Mouse (Mus musculus) neural tube, embryonic 13.5 days (tissue): ENCODE results near the gene Mcm6. TPM values are rescaled to one million over a fixed set of nuclear protein-coding genes. Genes with fewer than 3 reads are reported as not detected.
A peak's percentile ranks its signal among the peaks of the same experiment; 100 is the strongest.

Source experiments
- ATAC-seq: fragments of 200-750 bp; cut with Nextera tagmentation; 2 replicates; pipeline ENCODE4 v1.8.0; 2017; ENCODE audit warnings: low read depth, mild to moderate bottlenecking, moderate TSS enrichment, moderate library complexity
- H3K27ac ChIP-seq: fragments of 300-500 bp; sonication (generic); replicated peaks from 2 replicates; pipeline ENCODE4 v1.5.1; 2015; ENCODE audit warnings: moderate library complexity, mild to moderate bottlenecking, inconsistent platforms
- H3K27me3 ChIP-seq: fragments of 300-500 bp; sonication (generic); 2 replicates; pipeline ENCODE4 v1.6.1; 2015; ENCODE audit warnings: mild to moderate bottlenecking, inconsistent platforms
- H3K36me3 ChIP-seq: fragments of 300-500 bp; sonication (generic); 2 replicates; pipeline ENCODE4 v1.6.1; 2015; ENCODE audit warnings: mild to moderate bottlenecking, inconsistent platforms
- H3K4me1 ChIP-seq: fragments of 300-500 bp; sonication (generic); replicated peaks from 2 replicates; pipeline ENCODE4 v1.6.1; 2015; ENCODE audit warnings: inconsistent platforms
- H3K4me2 ChIP-seq: fragments of 300-500 bp; sonication (generic); 2 replicates; pipeline ENCODE4 v1.6.1; 2015; ENCODE audit warnings: inconsistent platforms, mild to moderate bottlenecking, moderate library complexity
- H3K4me3 ChIP-seq: fragments of 300-500 bp; sonication (generic); 2 replicates; pipeline ENCODE4 v1.5.1; 2015; ENCODE audit warnings: mild to moderate bottlenecking, inconsistent platforms
- H3K9ac ChIP-seq: fragments of 300-500 bp; sonication (generic); 2 replicates; pipeline ENCODE4 v1.6.1; 2015; ENCODE audit warnings: moderate library complexity, mild to moderate bottlenecking, inconsistent platforms
- H3K9me3 ChIP-seq: fragments of 300-500 bp; sonication (generic); 2 replicates; pipeline ENCODE4 v1.6.1; 2016; ENCODE audit warnings: inconsistent platforms
- WGBS: fragments of 180-500 bp; shearing (Covaris S2); methylation state at CpG from one replicate; pipeline ENCODE4 v1.1.7; 2015; 5-methylcytosine and 5-hydroxymethylcytosine counted together
- polyA plus RNA-seq: library from polyadenylated mRNA; unstranded; fragments of >200 nt; fragmentation: Nextera tagmentation; extraction: Ambion mirVana; gene quantifications from 2 replicates; pipeline ENCODE4 v1.2.1, GENCODE M21; 2015

Gene Mcm6
- 66.4 and 74.4 TPM in 2 replicates for polyA plus RNA-seq

GRCm38 (mm10) chr1:128359554-128360376 lies at the start of gene Mcm6:
Gene Mcm6, minus strand, starts transcription at chr1:128359664.
- Histone ChIP-seq H3K9me3 (no peaks in the 10 kb centered on the region), H3K36me3 (peaks cover 28% of the 10 kb centered on the region), H3K27me3 (no peaks in the 10 kb centered on the region), H3K27ac (peak within 1 kb of the TSS; percentile 81), H3K4me1 (peaks cover 28% of the 10 kb centered on the region), H3K4me2 (peak within 1 kb of the TSS; percentile 80), H3K9ac (peak within 1 kb of the TSS; percentile 79), H3K4me3 (peak within 1 kb of the TSS; percentile 87)
- WGBS: 2% methylated on average over 38 of the region's 38 CpGs
- ATAC-seq: peak; percentile 100

DNA sequence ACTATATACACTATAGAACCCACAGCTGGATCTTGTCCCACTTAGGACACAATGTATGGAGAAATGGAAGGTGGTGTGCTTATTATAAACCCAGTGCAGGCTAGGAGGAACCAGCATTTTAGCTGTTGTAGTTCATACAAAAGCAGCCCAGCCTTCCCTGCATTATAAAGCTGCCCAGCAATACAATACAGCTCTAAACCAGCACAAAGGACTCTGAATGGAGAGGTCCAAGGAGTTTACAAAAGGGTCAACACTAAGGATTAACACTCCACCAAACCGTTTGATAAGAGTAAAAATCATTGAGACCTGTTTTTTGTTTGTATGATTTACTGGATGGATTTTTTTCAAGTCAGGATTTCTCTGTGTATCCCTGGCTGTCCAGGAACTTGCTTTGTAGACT lies 47.4 kb upstream of the Mcm6 start:
- Histone ChIP-seq H3K4me2 (no peak overlapping the region), H3K9ac (no peak overlapping the region), H3K4me1 (peaks cover 18% of the 10 kb centered on the region), H3K27me3 (no peaks in the 10 kb centered on the region), H3K36me3 (0 out of 2 replicates have a peak, but pooled peaks cover 8% of the 10 kb centered on the region), H3K27ac (peak overlapping the region; percentile 7; the same call in 1 of the 2 replicates), H3K4me3 (no peak overlapping the region), H3K9me3 (no peaks in the 10 kb centered on the region)
- ATAC-seq: no peak
- WGBS: 21% methylated on average over 1 of the region's 1 CpGs

GRCm38 (mm10) chr1:128405675-128406074 lies 46.2 kb upstream of the Mcm6 start:
- ATAC-seq: peak; percentile 74
- H3K4me2 ChIP-seq: no peak overlapping the region
- H3K9ac ChIP-seq: no peak overlapping the region
- peak overlapping the region; percentile 62 for H3K27ac ChIP-seq
- H3K9me3 ChIP-seq: no peaks in the 10 kb centered on the region
- 38% methylated on average over 1 of the region's 1 CpGs for WGBS
- no peaks in the 10 kb centered on the region for H3K27me3 ChIP-seq
- peaks cover 13% of the 10 kb centered on the region; the same call in 1 of the 2 replicates for H3K36me3 ChIP-seq
- H3K4me1 ChIP-seq: peaks cover 24% of the 10 kb centered on the region
- H3K4me3 ChIP-seq: no peak overlapping the region

- H3K36me3 ChIP-seq: peaks cover 13% of the 10 kb centered on the region; the same call in 1 of the 2 replicates
- peak; percentile 95 for ATAC-seq
- H3K9me3 ChIP-seq: no peaks in the 10 kb centered on the region
- no peak overlapping the region for H3K4me3 ChIP-seq
- H3K27ac ChIP-seq: peak overlapping the region; percentile 69
- 8% methylated on average over 2 of the region's 2 CpGs for WGBS
- H3K27me3 ChIP-seq: no peaks in the 10 kb centered on the region
- H3K9ac ChIP-seq: no peak overlapping the region
- peaks cover 29% of the 10 kb centered on the region for H3K4me1 ChIP-seq
- H3K4me2 ChIP-seq: no peak overlapping the region
Measured at GRCm38 (mm10) chr1:128405041-128405481, 45.6 kb upstream of the Mcm6 start.

GRCm38 (mm10) chr1:128400926-128401325 lies 41.5 kb upstream of the Mcm6 start:
- no peak overlapping the region; the same call in 1 of the 2 replicates for H3K27ac ChIP-seq
- no peaks in the 10 kb centered on the region for H3K27me3 ChIP-seq

DNA sequence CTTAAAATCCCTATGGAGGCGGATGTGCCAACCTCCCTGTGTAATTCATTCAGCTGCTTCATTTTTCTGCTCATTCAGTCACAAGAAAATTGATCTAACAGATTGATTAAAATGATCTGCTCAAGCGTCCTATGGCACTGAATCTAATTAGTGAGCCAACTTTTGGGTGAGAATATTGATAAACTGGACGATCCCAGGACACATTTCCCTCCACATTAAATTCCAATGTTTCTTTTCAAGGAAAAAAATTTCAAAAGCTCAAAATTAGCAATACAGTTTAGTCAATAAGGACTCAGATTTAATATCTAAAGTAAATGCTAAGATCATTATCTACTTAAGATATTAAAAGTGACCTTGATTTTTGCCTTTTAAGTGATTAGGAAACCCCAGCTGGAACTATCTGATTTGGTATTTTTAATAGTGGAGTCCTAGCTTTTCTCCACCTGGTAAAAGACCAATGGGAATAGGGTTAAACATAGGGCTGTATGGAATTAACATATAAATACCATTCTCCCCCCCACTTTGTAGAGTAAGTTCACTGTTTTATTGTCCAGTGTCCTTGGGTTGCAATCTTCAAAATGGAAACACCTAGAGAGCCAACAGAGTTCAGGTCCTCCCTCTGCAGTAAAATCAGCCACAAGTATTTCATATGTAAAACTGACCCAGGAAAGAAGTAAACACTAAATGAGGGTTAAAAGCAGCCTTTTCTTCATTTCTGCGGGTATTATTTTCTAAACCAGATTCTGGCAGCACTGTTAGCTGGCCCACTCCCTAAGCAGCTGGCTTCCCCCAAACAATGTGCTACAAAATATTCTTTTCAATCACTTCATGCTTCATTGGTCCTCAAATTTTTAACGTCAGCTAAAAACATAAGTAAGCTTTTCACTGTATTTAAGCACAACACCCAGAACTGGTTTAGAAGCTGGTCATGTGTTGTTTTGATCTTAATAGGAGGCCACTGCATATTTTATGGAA lies 40.8 kb upstream of the Mcm6 start:
- Histone ChIP-seq H3K27ac (peak overlapping the region; percentile 61), H3K4me1 (peaks cover 20% of the 10 kb centered on the region), H3K4me2 (no peak overlapping the region), H3K4me3 (no peak overlapping the region), H3K9ac (no peak overlapping the region), H3K36me3 (peaks cover 39% of the 10 kb centered on the region), H3K9me3 (no peaks in the 10 kb centered on the region), H3K27me3 (no peaks in the 10 kb centered on the region)
- ATAC-seq: no peak
- WGBS: 32% methylated on average over 5 of the region's 5 CpGs

More at GRCm38 (mm10) chr1:128400926-128401325, 41.5 kb upstream of the Mcm6 start:
- Histone ChIP-seq H3K9ac (no peak overlapping the region), H3K36me3 (peaks cover 32% of the 10 kb centered on the region), H3K4me3 (no peak overlapping the region), H3K4me1 (peaks cover 24% of the 10 kb centered on the region), H3K9me3 (no peaks in the 10 kb centered on the region), H3K4me2 (no peak overlapping the region)
- no peak for ATAC-seq
- 2% methylated on average over 2 of the region's 2 CpGs for WGBS

GRCm38 (mm10) chr1:128398738-128399445 lies 39.4 kb upstream of the Mcm6 start:
- 91% methylated on average over 5 of the region's 5 CpGs for WGBS
- Histone ChIP-seq H3K27me3 (no peaks in the 10 kb centered on the region), H3K36me3 (peaks cover 43% of the 10 kb centered on the region), H3K9me3 (no peaks in the 10 kb centered on the region), H3K9ac (no peak overlapping the region), H3K27ac (no peak overlapping the region), H3K4me2 (no peak overlapping the region), H3K4me3 (no peak overlapping the region), H3K4me1 (peaks cover 15% of the 10 kb centered on the region)
- no peak for ATAC-seq

DNA sequence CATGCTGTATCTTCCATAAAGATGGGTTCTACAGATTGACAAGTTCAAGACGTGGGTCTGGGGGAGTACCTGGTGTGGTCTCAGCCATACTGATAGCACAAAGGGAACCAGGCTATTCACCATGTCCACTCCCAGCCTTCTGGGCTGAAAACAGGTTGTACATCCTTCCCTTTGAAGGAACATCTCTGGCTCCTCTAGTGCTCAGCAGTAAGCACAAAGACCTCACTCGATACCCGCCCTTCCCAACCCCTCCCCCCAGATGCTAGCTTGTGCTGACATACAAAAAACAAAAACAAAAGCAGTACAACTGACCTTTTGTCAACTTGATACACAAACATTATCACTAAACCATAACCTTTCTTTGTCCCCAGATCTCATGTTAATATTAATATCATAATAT lies 35.2 kb upstream of the Mcm6 start:
- no peak overlapping the region for H3K27ac ChIP-seq
- peaks cover 42% of the 10 kb centered on the region for H3K36me3 ChIP-seq
- H3K4me1 ChIP-seq: 0 out of 2 replicates have a peak, but pooled peaks cover under 1% of the 10 kb centered on the region
- WGBS: 92% methylated on average over 3 of the region's 3 CpGs
- no peak for ATAC-seq
- H3K9ac ChIP-seq: no peak overlapping the region
- H3K4me2 ChIP-seq: no peak overlapping the region
- H3K27me3 ChIP-seq: no peaks in the 10 kb centered on the region
- no peak overlapping the region for H3K4me3 ChIP-seq
- no peaks in the 10 kb centered on the region for H3K9me3 ChIP-seq

DNA sequence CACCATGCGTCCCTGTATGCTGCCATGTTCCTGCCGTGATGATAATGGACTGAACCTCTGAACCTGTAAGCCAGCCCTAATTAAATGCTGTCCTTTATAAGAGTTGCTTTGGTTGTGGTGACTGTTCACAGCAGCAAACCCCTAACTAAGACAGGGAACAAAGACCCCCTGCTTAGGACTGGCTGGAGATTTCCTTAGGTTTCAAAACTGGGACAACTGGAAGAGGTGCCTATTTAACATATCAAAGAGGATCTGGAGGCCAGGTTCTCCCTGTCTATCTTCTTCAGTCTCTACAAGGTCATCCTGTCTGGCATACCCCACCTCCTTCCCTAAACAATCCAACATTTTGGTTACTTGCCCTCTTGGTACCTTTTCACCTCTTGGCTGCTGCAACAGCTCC lies 32.9 kb upstream of the Mcm6 start:
- H3K4me3 ChIP-seq: no peak overlapping the region
- H3K27me3 ChIP-seq: no peaks in the 10 kb centered on the region
- H3K4me1 ChIP-seq: no peaks in the 10 kb centered on the region
- H3K36me3 ChIP-seq: peaks cover 49% of the 10 kb centered on the region
- ATAC-seq: no peak
- no peak overlapping the region for H3K4me2 ChIP-seq
- WGBS: 54% methylated on average over 2 of the region's 2 CpGs
- no peak overlapping the region for H3K27ac ChIP-seq
- no peaks in the 10 kb centered on the region for H3K9me3 ChIP-seq
- no peak overlapping the region for H3K9ac ChIP-seq

DNA sequence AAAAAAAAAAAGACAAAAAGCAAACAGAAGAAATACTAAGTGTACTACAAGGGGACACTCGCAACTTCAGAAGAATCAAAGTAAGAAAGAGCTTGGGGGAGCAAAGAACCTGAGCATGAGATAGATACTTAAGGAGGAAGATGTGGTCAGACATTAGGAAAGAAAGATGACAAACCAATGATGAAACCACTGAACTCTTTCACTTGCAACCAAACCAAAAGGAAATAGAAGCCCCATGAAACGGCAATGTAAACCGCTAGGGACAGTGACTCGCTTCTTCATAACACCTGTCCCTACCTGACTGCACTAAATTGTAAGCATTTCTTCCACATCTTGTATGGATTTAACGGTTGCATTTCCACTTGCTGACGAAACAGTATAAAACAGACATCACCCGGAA lies 27.0 kb upstream of the Mcm6 start:
- 93% methylated on average over 7 of the region's 7 CpGs for WGBS
- H3K9me3 ChIP-seq: no peaks in the 10 kb centered on the region
- no peak overlapping the region for H3K9ac ChIP-seq
- no peaks in the 10 kb centered on the region for H3K4me1 ChIP-seq
- H3K27me3 ChIP-seq: no peaks in the 10 kb centered on the region
- H3K4me2 ChIP-seq: no peak overlapping the region
- H3K36me3 ChIP-seq: peaks cover 55% of the 10 kb centered on the region
- ATAC-seq: no peak
- no peak overlapping the region for H3K4me3 ChIP-seq
- no peak overlapping the region for H3K27ac ChIP-seq

DNA sequence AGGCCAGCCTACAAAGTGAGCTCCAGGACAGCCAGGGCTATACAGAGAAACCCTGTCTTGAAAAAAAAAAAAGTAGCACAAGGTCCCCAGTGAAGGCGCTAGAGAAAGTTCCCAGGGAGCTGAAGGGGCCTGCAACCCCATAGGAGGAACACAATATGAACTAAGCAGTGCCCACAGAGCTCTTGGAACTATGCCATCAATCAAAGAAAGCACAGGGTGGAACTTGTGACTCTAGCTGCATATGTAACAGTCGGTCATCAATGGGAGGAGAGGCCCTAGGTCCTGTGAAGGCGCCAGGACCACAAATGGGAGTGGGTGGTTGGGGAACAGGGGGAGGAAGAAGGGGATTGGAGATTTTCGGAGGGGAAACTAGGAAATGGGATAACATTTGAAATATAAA lies 17.4 kb upstream of the Mcm6 start:
- Histone ChIP-seq H3K27me3 (no peaks in the 10 kb centered on the region), H3K27ac (no peak overlapping the region), H3K9me3 (no peaks in the 10 kb centered on the region), H3K4me1 (no peaks in the 10 kb centered on the region), H3K36me3 (peaks cover 29% of the 10 kb centered on the region), H3K4me2 (no peak overlapping the region), H3K9ac (no peak overlapping the region), H3K4me3 (no peak overlapping the region)
- WGBS: 80% methylated on average over 4 of the region's 4 CpGs
- ATAC-seq: no peak
